Mouse (Mus musculus) adrenal gland, postnatal 4 days (tissue): ENCODE results near the gene Lgals7. TPM values are rescaled to one million over a fixed set of nuclear protein-coding genes. Genes with fewer than 3 reads are reported as not detected.
A peak's percentile ranks its signal among the peaks of the same experiment; 100 is the strongest.

Experiments
- DNase-seq, 2 experiments: peaks; one replicate each; pipeline ENCODE4 v3.0.0; 2021 to 2022; ENCODE audit warnings: low spot score in 2 of 2, mixed read lengths in 2 of 2
- long read RNA-seq, 2 experiments: library from polyadenylated mRNA; stranded (forward); transcript quantifications; one replicate each; pipeline ENCODE4 v2.0.0; 2021
- total RNA-seq, 2 experiments: library from RNA; stranded (reverse); gene quantifications; 2 replicates each; pipeline ENCODE4 v1.2.3; 2021

Lgals7 gene
- 1 to 10 TPM; 3.9 TPM for total RNA-seq
- long read RNA-seq, experiment 1, partial matches to known transcripts: 0 of 2 reads
- long read RNA-seq, experiment 1, other reads (novel, unspliced or antisense): 1 of 2 reads
- long read RNA-seq, experiment 2, partial matches to known transcripts: 0 of 1 reads
- long read RNA-seq, experiment 2, other reads (novel, unspliced or antisense): 0 of 1 reads

DNA sequence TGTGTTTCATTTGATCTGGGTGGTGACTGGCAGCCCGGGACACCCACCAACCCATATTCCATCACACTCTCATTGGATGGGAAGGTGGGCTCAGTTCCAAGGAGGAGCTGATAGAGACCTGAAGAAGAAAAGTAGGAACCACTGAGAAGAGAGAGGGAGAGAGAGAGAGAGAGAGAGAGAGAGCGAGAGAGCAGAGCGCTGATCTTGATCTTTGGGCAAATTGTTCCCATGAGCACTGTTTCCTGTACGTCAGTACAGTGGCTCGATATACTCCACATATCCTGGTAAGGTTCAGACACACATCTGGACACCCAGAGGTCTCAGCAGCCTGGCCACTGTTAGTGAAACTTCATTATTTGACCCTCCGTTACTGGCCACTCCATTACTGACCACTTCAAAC lies at the start of gene Lgals7:
Lgals7 (plus strand) TSS at position 314 of the 400 bp plus-strand sequence.
- no peak for DNase-seq

DNA sequence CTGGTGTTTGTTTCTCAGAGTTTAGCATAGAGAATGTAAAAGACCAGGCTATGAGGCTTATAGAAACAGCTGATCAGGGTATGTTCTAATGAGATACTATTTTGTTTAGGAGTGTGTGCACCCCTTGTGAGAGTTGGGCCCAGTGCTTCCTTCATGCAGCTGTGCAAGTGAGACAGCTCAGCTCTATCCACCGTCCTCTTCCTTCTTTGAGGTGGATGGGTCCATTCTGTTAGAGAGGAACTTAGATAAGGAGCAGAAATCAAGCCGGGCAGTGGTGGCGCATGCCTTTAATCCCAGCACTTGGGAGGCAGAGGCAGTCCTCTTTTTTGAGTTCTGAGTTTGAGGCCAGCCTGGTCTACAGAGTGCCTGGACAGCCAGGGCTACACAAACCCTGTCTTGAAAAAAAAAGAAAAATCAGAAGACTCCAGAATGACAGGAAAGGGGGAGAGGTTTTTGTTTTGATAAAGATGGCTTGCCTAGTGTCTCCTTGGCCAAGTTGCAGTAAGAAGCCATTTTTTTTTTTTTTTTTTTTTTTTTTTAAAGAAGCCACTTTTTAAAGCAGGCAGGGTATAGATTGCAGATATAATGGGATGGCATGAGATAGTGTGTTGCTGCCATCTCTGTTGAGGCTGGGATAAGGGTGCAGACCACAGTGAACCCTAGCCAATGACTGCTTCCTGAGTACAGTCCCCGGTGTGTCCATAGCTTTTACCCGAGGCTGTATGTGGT lies 49.2 kb upstream of the Lgals7 start:
- DNase-seq: no peak

DNA sequence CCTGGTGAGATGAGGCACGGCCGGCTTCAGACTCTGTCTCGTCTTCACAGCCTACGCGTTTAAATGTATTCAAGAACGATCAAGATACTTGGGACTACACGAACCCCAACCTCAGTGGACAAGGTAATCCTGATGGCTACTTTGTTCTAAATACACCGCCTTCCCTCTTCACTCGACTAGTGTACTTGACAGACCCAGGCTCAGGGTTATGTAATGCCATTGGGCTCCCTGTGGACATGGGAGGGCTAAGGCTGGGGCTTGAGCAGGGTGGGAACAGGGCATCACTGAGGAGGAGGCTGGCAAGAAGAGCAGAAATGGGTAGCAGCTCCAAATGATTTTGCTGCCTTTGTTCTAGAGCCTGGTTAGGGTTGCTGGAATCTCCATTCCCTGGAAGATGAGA lies 48.4 kb upstream of the Lgals7 start:
- no peak for DNase-seq

DNA sequence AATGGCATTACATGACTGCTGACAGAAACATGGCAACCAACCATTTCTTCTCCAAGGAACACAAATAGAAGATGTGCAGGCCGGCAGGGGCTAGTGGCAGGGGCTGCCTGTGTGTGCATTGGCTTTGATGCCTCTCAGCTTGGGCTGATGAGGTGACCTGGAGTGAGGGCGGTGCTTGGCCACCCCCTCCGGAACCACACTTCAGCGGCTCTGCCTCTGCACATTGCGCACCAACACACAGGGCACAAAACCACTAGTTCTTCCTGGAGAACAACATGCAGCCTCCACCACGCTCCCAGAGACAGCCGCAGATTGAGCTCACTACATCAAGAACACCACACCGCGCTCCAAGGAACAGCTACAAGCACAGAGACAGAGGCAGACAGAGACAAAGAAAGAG lies 47.5 kb upstream of the Lgals7 start:
- no peak for DNase-seq

DNA sequence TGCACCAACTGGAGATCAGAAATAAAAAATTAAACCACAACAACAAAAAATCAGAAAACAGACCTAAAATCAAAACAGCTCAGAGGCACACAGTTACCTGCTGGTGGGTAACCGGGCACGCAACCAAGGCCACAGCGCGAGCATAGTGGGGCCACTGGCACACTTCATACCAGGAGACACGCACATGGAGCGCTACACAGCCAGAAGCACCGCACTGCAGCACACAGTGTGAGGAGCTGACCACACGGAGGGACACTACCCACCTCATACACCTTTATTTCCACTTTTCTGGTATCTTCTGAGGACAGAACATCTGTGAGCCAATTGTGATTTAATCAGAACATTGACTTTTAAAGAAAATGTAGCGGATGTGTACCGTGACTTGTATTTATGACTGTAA lies 46.7 kb upstream of the Lgals7 start:
- no peak for DNase-seq

DNA sequence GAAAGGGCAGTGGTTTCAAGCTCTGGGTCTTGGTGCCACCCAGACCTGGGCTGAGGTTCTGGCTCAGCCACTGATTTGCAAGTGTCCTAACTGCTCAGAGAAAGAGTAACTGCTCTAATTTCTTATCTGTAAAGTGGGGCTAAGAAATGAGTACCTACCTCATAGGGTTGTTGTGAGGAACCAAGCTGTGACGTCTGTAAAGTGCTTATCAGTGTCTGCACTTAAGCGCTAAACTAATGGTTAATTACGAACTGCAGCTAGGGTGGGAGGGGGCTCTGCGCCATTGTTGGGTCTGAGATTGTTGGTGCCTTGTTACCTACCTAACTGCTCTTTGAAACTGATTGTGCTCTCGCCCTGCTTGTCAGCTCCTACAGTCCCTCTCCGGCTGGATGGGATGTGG lies 46.1 kb upstream of the Lgals7 start:
- DNase-seq: no peak

- no peak for DNase-seq
Measured at GRCm38 (mm10) chr7:28817957-28818356, 45.7 kb upstream of the Lgals7 start.

- no peak for DNase-seq
Measured at GRCm38 (mm10) chr7:28818436-28818835, 45.2 kb upstream of the Lgals7 start.

DNA sequence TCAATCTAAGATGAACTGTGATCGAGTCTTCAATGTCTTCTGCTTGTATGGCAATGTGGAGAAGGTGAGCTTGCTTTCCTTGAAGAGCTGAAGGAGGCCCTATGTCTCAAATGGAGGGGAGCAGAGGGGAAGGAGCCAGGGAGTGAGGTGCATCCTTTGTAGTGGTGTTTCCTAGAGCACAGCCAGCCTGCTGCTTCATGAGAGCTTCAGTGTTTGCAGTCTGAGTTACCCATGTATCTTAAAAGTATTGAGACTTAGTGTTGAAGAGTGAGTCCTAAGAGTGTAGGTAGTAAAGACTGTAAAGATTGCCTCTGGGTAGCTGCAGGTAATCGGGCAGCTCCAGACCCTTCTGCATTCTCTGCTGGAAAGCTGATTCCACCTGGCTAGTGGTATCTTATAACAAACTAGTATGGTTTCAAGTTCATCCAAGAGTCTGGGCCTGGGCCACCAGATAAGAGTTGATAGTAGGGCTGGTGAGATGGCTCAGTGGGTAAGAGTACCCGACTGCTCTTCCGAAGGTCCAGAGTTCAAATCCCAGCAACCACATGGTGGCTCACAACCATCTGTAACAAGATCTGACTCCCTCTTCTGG lies 44.7 kb upstream of the Lgals7 start:
- DNase-seq: no peak

GRCm38 (mm10) chr7:28819571-28819970 lies 44.1 kb upstream of the Lgals7 start:
- no peak for DNase-seq

DNA sequence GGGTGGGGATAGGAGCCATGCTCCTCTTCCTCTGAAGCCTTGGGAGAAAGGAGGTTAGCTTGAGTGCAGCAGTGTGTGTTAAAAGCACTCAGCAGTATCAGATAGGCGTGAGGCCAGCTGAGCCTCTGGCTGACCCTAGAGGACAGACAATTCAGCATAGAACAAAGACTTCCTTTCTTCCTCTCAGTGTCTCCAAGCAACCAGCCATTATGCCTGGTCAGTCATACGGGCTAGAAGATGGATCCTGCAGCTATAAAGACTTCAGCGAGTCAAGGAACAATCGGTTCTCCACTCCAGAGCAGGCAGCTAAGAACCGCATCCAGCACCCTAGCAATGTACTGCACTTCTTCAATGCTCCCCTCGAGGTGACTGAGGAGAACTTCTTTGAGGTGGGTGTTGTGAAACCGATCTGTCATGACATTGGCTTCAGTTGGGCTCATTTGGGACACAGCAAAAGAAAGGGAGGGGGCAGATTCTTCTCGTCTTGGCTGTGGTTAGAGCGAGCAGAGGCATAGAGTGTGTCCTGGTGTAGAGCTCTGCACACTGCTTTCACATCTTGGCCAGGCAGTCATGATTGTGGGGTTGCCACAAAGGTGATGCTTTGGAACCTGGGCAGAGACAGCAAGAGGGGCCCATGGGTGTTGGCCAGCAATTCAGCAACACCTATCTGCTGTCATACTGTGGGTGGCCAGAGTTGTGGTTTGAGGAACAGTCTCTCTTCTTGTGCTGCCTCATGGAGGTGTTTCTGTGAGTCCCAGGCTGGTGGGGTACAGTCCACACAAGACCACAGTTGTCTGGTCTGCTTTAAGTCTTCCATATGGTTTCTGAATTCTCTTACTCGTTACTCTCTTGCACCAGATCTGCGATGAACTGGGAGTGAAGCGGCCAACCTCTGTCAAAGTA lies 43.0 kb upstream of the Lgals7 start:
- no peak for DNase-seq

DNA sequence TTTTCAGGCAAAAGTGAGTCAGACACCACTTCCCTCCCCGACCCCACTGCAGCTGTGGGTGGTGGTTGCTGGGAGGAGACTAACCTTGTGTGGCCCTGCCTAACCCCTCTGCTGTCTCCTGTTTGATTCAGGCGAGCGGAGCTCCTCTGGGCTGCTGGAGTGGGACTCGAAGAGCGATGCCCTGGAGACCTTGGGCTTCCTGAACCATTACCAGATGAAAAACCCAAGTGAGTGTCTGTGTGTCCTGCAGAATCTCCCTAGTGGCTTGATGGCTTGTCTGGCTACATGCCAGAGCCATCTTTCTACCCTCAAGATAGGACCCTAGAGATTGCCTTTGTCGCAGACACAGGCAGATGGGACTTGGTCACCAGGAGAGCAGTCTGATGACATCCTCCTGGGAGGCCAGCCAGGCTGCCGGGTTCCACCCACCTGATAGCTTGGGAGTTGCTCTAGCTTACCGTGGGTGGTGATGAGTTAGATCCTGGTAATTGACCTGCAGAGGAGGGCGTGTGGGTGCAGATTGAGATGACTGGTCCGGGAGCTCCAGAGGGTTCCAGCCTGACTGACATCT lies 42.3 kb upstream of the Lgals7 start:
- no peak for DNase-seq

DNA sequence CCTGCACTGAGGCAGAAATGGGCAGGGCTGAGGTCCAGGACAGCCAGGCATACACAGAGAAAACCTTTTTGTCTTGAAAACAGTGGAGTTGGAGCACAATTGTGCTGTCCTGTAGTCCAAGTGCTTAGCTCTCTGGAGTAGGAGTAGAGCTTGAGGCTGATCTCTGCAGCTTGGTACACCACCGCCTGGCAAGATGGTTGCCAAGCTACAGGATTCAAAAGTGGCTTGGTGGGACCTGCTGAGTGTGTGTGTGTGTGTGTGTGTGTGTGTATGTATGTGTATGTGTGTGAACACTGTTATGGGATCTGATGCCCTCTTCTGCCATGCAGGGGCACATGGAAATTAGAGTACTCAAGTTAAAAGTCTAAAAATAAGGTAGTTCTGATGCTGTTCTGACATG lies 41.1 kb upstream of the Lgals7 start:
- no peak for DNase-seq

DNA sequence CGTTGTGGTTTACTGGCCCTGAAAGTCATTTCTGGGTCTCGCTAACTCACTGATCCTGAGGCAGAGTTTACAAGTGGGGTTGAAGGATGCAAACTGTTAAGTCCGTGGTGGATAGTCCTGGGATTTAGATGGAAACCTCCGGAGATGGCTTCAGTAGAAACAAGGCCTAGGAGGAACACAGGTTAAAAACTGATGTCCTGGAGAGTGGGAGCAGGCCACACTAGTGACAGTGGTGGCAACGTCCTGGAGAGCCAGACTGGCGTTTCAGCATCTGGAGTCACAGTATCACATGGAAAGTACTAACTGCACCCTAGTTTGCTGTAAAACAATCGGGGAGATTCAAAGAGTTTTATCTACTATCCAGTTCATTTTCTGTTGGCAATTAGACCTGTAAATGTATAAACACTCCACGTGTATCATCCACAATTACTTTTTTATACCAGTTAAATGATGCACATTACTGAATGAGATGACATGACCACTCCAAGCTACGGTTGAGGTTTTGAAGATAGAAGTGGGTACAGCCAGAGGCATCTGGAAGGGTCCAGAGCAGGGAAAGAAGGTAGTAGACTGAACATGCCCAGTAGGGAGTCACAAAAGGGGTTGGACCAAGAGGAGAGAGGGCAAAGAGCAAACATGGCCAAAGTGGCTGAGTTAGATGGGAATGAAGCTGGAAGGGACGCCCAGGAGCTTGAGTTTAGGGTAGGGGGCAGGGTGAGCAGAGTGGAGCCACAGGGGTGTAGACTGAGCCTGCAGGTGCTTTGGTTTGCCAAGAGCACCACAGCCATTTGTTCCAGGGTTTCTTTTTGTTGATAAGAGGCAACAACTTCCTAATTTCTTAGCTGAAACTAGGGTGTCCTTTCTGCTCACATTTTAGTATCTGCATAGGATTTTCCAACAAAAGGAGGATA lies 40.4 kb upstream of the Lgals7 start:
- DNase-seq: no peak

DNA sequence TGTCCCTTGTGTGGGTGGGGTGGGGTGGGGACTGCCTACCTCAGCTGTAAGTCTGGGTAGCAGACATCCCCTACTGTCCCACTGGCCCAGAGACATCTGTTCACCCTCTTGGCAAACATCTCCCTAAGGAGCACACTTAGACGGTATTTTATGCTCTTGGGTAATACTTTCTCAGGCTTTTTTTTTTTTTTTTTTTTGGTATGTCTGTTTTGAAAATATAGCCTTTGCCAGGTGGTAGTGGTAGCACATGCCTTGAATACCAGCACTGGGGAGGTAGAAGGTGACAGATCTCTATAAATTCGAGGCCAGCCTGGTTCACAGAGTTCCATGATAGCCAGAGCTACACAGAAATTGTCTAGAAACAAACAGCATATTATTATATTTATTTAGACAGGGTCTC lies 39.7 kb upstream of the Lgals7 start:
- DNase-seq: no peak

DNA sequence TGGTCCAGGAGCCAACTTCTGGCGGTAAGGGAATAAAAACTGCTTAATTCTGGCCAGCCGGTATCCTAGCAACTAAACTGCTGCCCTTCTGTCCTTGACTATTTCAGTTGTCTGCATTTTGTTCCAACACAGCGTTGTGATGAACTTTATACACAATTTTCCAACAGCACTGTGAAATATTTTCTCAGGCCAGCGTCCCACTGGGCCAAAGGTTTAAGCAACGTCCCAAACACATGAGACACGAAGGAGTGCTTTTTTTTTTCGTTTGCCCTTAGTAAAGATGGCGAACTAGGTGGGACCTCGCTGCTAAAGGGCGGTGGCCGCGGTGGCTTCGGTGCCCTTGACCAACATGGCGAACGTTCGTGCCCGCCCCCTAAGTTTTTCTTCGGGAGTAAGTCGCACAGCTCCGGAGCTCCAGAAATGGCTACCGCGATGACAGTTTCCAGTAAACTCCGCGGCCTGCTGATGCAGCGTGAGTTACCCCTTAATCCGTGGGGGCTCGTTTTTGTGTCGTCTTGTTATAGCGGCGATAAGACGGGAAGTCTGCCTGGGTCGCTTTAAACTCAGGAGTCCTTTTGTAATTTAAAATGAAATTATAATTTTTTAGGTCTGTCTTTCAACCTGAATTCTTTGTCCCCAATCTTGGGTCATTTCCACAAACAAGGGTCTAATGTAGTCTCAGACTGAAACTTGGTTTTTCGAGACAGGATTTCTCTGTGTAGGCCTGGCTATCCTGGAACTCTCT lies 38.5 kb upstream of the Lgals7 start, which contains the start of gene Ech1:
Ech1 (plus strand) TSS at position 277 of the 745 bp plus-strand sequence.
- peak; percentile 80 to 84 for DNase-seq

DNA sequence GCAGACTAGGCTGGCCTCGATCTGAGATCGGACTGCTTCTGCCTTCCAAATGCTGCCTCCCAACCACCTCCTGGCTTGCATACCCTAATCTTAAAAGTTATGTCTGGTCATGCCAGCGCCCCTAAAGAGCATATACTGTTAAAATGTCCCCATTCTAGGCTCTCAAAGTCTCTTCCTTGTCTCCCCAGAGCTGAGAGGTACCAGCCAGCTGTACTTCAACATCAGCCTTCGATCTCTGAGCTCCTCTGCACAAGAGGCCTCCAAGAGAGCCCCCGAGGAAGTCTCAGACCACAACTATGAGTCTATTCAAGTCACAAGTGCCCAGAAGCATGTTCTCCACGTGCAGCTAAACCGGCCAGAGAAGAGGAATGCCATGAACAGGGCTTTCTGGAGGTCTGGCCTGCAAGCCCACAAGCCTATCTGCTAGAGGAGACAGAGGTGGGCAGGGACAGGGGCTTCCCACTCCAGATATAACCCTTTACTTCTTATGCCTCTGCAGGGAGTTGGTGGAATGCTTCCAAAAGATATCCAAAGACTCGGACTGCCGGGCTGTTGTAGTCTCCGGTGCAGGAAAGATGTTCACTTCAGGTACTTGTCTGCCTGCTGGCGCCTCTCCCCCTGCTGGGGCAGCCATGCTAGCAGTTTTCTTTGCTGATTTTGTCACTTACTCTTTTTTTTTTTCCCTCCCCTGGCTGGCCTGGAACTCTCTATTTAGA lies 37.8 kb upstream of the Lgals7 start:
- DNase-seq: no peak

- no peak for DNase-seq
Measured at GRCm38 (mm10) chr7:28826402-28826772, 37.3 kb upstream of the Lgals7 start.

DNA sequence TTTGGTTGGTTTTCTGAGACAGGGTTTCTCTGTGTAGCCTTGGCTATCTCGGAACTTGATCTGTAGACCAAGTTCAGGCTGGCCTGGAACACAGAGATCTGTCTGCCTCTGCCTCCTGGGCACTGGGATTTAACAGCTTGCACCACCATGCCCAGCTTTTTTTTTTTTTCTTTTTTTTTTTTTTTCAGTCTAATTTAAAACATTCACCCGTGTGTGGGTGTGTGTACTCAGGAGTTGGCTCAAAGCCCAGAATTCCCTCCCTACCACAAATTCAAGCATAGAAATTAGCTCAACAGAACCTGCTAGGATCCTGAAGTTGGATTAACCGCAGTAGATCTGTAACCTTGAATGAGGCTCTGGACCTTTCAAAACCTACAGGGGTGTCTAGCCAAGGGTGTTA lies 36.3 kb upstream of the Lgals7 start:
- DNase-seq: no peak
